Mouse (Mus musculus): ENCODE data around the gene Asb2. TPM values are rescaled to one million over a fixed set of nuclear protein-coding genes. Genes with fewer than 3 reads are reported as not detected.

Gene Asb2
- polyA plus RNA-seq (2014; fragmentation: Nextera tagmentation; extraction: Ambion mirVana): 235 and 254 TPM in 2 replicates

GRCm38 (mm10) chr12:103355746-103356414 lies at the start of gene Asb2:
TSS of gene Asb2 (minus strand) at chr12:103356001.
- Histone ChIP-seq H3K4me3 (ENCODE audit: control insufficient read depth in 1 of 2, insufficient read depth in 1 of 2, low read depth in 1 of 2, low read length in 2 of 2) (peak within 1 kb of the TSS; percentile 30 to 40), H3K9ac (ENCODE audit: low read length) (peak within 1 kb of the TSS; percentile 70), H3K4me1 (ENCODE audit: control insufficient read depth in 2 of 2, insufficient read depth in 2 of 2, low read length in 2 of 2) (peaks cover 33 to 40% of the 10 kb centered on the region in 2 experiments), H3K4me2 (ENCODE audit: low read length) (peak within 1 kb of the TSS; percentile 58), H3K27ac (replicated peaks in 1 of 2; ENCODE audit: control insufficient read depth in 1 of 2, insufficient read depth in 1 of 2, low read depth in 2 of 2, low read length in 2 of 2) (peak within 1 kb of the TSS; percentile 81 to 94), H3K27me3 (ENCODE audit: control insufficient read depth, insufficient read depth, low read length) (no peaks in the 10 kb centered on the region), H3K36me3 (ENCODE audit: control insufficient read depth, insufficient read depth, low read length) (no peaks in the 10 kb centered on the region), H3K9me3 (ENCODE audit: control insufficient read depth, low read length) (no peaks in the 10 kb centered on the region)
- WGBS: 26% methylated on average over 14 of the region's 14 CpGs
- ATAC-seq (ENCODE audit: insufficient number of reproducible peaks, insufficient read depth, low FRiP score, low read depth): no peak

- no peaks in the 10 kb centered on the region for H3K4me1 ChIP-seq (ENCODE audit: control insufficient read depth in 2 of 2, insufficient read depth in 2 of 2, low read length in 2 of 2)
Observed at GRCm38 (mm10) chr12:103404131-103404530, 48.3 kb upstream of the Asb2 start.

GRCm38 (mm10) chr12:103396751-103397150 lies 41.0 kb upstream of the Asb2 start:
- H3K9me3 ChIP-seq (ENCODE audit: control insufficient read depth, low read length): no peaks in the 10 kb centered on the region
- H3K4me2 ChIP-seq (ENCODE audit: low read length): no peak overlapping the region
- no peak for ATAC-seq (ENCODE audit: insufficient number of reproducible peaks, insufficient read depth, low FRiP score, low read depth)
- peaks cover 17% of the 10 kb centered on the region; the same call in 1 of the 2 replicates for H3K36me3 ChIP-seq (ENCODE audit: control insufficient read depth, insufficient read depth, low read length)
- H3K27ac ChIP-seq (replicated peaks in 1 of 2; ENCODE audit: control insufficient read depth in 1 of 2, insufficient read depth in 1 of 2, low read depth in 2 of 2, low read length in 2 of 2): no peak overlapping the region; a peak in 1 of 4 replicates
- no peaks in the 10 kb centered on the region for H3K27me3 ChIP-seq (ENCODE audit: control insufficient read depth, insufficient read depth, low read length)
- peaks cover 18 to 39% of the 10 kb centered on the region in 2 experiments for H3K4me1 ChIP-seq (ENCODE audit: control insufficient read depth in 2 of 2, insufficient read depth in 2 of 2, low read length in 2 of 2)
- no peak overlapping the region for H3K4me3 ChIP-seq (ENCODE audit: control insufficient read depth in 1 of 2, insufficient read depth in 1 of 2, low read depth in 1 of 2, low read length in 2 of 2)
- no peak overlapping the region for H3K9ac ChIP-seq (ENCODE audit: low read length)
- WGBS: 52% methylated on average over 7 of the region's 7 CpGs

More at GRCm38 (mm10) chr12:103404131-103404530, 48.3 kb upstream of the Asb2 start:
- Histone ChIP-seq H3K27me3 (ENCODE audit: control insufficient read depth, insufficient read depth, low read length) (no peaks in the 10 kb centered on the region), H3K4me3 (ENCODE audit: control insufficient read depth in 1 of 2, insufficient read depth in 1 of 2, low read depth in 1 of 2, low read length in 2 of 2) (no peak overlapping the region), H3K9me3 (ENCODE audit: control insufficient read depth, low read length) (no peaks in the 10 kb centered on the region), H3K36me3 (ENCODE audit: control insufficient read depth, insufficient read depth, low read length) (peaks cover 86% of the 10 kb centered on the region), H3K4me2 (ENCODE audit: low read length) (no peak overlapping the region), H3K9ac (ENCODE audit: low read length) (no peak overlapping the region), H3K27ac (replicated peaks in 1 of 2; ENCODE audit: control insufficient read depth in 1 of 2, insufficient read depth in 1 of 2, low read depth in 2 of 2, low read length in 2 of 2) (no peak overlapping the region)
- WGBS: 80% methylated on average over 18 of the region's 18 CpGs
- ATAC-seq (ENCODE audit: insufficient number of reproducible peaks, insufficient read depth, low FRiP score, low read depth): no peak

- Histone ChIP-seq H3K27ac (replicated peaks in 1 of 2; ENCODE audit: control insufficient read depth in 1 of 2, insufficient read depth in 1 of 2, low read depth in 2 of 2, low read length in 2 of 2) (no peak overlapping the region), H3K27me3 (ENCODE audit: control insufficient read depth, insufficient read depth, low read length) (no peaks in the 10 kb centered on the region), H3K4me3 (ENCODE audit: control insufficient read depth in 1 of 2, insufficient read depth in 1 of 2, low read depth in 1 of 2, low read length in 2 of 2) (no peak overlapping the region), H3K9ac (ENCODE audit: low read length) (no peak overlapping the region), H3K4me2 (ENCODE audit: low read length) (no peak overlapping the region), H3K4me1 (ENCODE audit: control insufficient read depth in 2 of 2, insufficient read depth in 2 of 2, low read length in 2 of 2) (peaks cover 26 to 49% of the 10 kb centered on the region in 2 experiments), H3K9me3 (ENCODE audit: control insufficient read depth, low read length) (no peaks in the 10 kb centered on the region), H3K36me3 (ENCODE audit: control insufficient read depth, insufficient read depth, low read length) (peaks cover 6% of the 10 kb centered on the region; the same call in 1 of the 2 replicates)
- 70% methylated on average over 12 of the region's 12 CpGs for WGBS
- ATAC-seq (ENCODE audit: insufficient number of reproducible peaks, insufficient read depth, low FRiP score, low read depth): no peak
Observed at GRCm38 (mm10) chr12:103395486-103396275, 39.9 kb upstream of the Asb2 start.

GRCm38 (mm10) chr12:103393528-103393927 lies 37.7 kb upstream of the Asb2 start:
- Histone ChIP-seq H3K4me2 (ENCODE audit: low read length) (no peak overlapping the region), H3K4me3 (ENCODE audit: control insufficient read depth in 1 of 2, insufficient read depth in 1 of 2, low read depth in 1 of 2, low read length in 2 of 2) (no peak overlapping the region), H3K36me3 (ENCODE audit: control insufficient read depth, insufficient read depth, low read length) (no peaks in the 10 kb centered on the region), H3K27me3 (ENCODE audit: control insufficient read depth, insufficient read depth, low read length) (no peaks in the 10 kb centered on the region), H3K9me3 (ENCODE audit: control insufficient read depth, low read length) (no peaks in the 10 kb centered on the region), H3K27ac (replicated peaks in 1 of 2; ENCODE audit: control insufficient read depth in 1 of 2, insufficient read depth in 1 of 2, low read depth in 2 of 2, low read length in 2 of 2) (no peak overlapping the region), H3K9ac (ENCODE audit: low read length) (no peak overlapping the region), H3K4me1 (ENCODE audit: control insufficient read depth in 2 of 2, insufficient read depth in 2 of 2, low read length in 2 of 2) (peaks cover 36 to 62% of the 10 kb centered on the region in 2 experiments)
- WGBS: 34% methylated on average over 6 of the region's 6 CpGs
- ATAC-seq (ENCODE audit: insufficient number of reproducible peaks, insufficient read depth, low FRiP score, low read depth): no peak

GRCm38 (mm10) chr12:103391098-103391497 lies 35.3 kb upstream of the Asb2 start:
- Histone ChIP-seq H3K27ac (replicated peaks in 1 of 2; ENCODE audit: control insufficient read depth in 1 of 2, insufficient read depth in 1 of 2, low read depth in 2 of 2, low read length in 2 of 2) (peak overlapping the region; percentile 0 to 15; a peak in 3 of 4 replicates), H3K4me2 (ENCODE audit: low read length) (peak overlapping the region; percentile 73)
- no peak for ATAC-seq (ENCODE audit: insufficient number of reproducible peaks, insufficient read depth, low FRiP score, low read depth)

GRCm38 (mm10) chr12:103389982-103390381 lies 34.2 kb upstream of the Asb2 start:
- H3K4me2 ChIP-seq (ENCODE audit: low read length): peak overlapping the region; percentile 73
- H3K27ac ChIP-seq (replicated peaks in 1 of 2; ENCODE audit: control insufficient read depth in 1 of 2, insufficient read depth in 1 of 2, low read depth in 2 of 2, low read length in 2 of 2): no peak overlapping the region
- H3K36me3 ChIP-seq (ENCODE audit: control insufficient read depth, insufficient read depth, low read length): no peaks in the 10 kb centered on the region
- H3K4me3 ChIP-seq (ENCODE audit: control insufficient read depth in 1 of 2, insufficient read depth in 1 of 2, low read depth in 1 of 2, low read length in 2 of 2): no peak overlapping the region
- H3K4me1 ChIP-seq (ENCODE audit: control insufficient read depth in 2 of 2, insufficient read depth in 2 of 2, low read length in 2 of 2): peaks cover 30 to 44% of the 10 kb centered on the region in 2 experiments
- no peak for ATAC-seq (ENCODE audit: insufficient number of reproducible peaks, insufficient read depth, low FRiP score, low read depth)
- no peaks in the 10 kb centered on the region for H3K27me3 ChIP-seq (ENCODE audit: control insufficient read depth, insufficient read depth, low read length)
- WGBS: 61% methylated on average over 4 of the region's 4 CpGs
- H3K9ac ChIP-seq (ENCODE audit: low read length): peak overlapping the region; percentile 38; the same call in 1 of the 2 replicates
- H3K9me3 ChIP-seq (ENCODE audit: control insufficient read depth, low read length): no peaks in the 10 kb centered on the region

More at GRCm38 (mm10) chr12:103391098-103391497, 35.3 kb upstream of the Asb2 start:
- 49% methylated on average over 7 of the region's 7 CpGs for WGBS
- Histone ChIP-seq H3K36me3 (ENCODE audit: control insufficient read depth, insufficient read depth, low read length) (no peaks in the 10 kb centered on the region), H3K9me3 (ENCODE audit: control insufficient read depth, low read length) (no peaks in the 10 kb centered on the region), H3K4me3 (ENCODE audit: control insufficient read depth in 1 of 2, insufficient read depth in 1 of 2, low read depth in 1 of 2, low read length in 2 of 2) (no peak overlapping the region), H3K4me1 (ENCODE audit: control insufficient read depth in 2 of 2, insufficient read depth in 2 of 2, low read length in 2 of 2) (peaks cover 33 to 44% of the 10 kb centered on the region in 2 experiments), H3K9ac (ENCODE audit: low read length) (peak overlapping the region; percentile 18; the same call in 1 of the 2 replicates), H3K27me3 (ENCODE audit: control insufficient read depth, insufficient read depth, low read length) (no peaks in the 10 kb centered on the region)

All from heart, embryonic 14.5 days (tissue).